Mouse (Mus musculus): ENCODE data around the gene Psmb2.

Gene Psmb2

GRCm38 (mm10) chr4:126732531-126733380, 55.3 kb downstream of the Psmb2 start:
- DNase-seq (ENCODE audit: low spot score): no peak

GRCm38 (mm10) chr4:126734001-126734603, 56.7 kb downstream of the Psmb2 start:
- DNase-seq (ENCODE audit: low spot score): no peak

GRCm38 (mm10) chr4:126734700-126735381, 57.4 kb downstream of the Psmb2 start:
- DNase-seq (ENCODE audit: low spot score): no peak

DNA sequence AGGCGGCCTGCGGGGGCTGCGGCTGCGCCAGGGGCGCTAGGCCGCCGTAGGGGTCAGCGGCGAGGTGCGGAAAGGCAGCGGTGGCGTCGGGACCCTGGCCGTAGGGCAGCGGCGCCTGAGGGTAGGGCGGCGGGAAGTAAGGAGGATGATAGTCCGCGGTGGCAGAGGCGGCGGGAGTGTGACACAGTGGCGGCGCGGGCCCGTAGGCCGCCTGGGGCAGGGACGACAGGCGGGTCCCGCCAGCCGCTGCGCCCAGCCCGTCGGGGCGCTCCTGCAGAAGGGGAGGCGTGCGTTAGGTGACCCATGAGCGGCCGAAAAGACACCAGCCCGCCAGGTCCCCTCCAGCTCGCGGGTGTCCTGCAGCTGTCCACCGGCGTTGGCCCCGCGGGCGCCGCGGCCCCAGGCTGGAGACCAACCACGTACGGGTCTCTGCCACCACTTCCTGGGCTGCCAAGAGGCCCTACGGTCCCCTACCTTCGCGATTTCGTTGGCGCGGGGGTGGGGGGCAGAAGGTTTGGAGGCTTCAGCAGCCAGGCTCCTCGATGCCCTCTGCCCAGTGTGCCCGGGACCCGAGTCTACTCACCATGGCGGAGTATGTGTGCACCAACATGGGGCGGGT, 58.1 kb downstream of the Psmb2 start:
- no peak for DNase-seq (ENCODE audit: low spot score)

DNA sequence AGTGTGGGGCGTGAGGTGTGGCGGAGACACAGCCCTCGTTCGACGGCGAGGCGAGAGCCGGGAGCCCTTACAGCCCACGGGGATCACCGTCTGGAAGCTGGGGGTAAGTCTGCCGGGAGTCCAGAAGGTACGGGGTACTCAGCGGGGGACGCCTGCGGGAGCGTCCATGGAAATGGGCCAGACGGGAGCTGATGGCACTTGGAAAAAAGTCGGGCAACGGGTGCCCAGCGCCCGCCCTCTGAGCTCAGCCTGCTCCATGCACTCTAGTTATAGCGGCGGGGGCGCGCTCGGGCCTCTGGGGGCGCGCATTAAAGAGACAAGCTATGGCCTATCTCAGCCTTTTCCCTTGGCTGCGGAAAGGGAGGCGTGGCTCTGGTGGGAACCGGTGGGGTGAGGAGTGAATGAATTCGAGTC, 58.6 kb downstream of the Psmb2 start, which contains the start of gene Tfap2e:
Gene Tfap2e (minus strand): TSS at position 240 of the 414 bp plus-strand sequence.
- no peak for DNase-seq (ENCODE audit: low spot score)

- DNase-seq (ENCODE audit: low spot score): no peak
These were observed 62.7 kb downstream of the Psmb2 start for GRCm38 (mm10) chr4:126739966-126740676.

DNA sequence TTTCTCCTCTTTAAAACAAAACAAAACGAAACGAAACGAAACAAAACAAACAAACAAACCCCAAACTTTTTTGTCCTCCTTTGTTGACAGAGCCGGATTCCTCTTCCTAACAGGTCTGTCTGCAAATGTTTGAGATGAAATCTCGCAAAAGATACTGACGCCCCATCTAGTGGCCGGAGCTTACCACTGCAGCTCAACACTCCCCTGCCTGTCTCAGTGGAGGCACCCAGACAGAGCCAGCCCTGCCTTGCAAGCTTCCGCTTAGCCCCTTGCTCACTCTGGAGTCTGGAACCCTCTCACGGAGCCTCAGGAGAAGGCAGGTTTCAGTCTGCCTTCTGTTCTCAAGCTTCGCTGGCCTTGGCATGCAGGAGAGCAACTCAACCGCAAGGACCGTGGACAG, 64.0 kb downstream of the Psmb2 start:
- DNase-seq (ENCODE audit: low spot score): no peak

DNA sequence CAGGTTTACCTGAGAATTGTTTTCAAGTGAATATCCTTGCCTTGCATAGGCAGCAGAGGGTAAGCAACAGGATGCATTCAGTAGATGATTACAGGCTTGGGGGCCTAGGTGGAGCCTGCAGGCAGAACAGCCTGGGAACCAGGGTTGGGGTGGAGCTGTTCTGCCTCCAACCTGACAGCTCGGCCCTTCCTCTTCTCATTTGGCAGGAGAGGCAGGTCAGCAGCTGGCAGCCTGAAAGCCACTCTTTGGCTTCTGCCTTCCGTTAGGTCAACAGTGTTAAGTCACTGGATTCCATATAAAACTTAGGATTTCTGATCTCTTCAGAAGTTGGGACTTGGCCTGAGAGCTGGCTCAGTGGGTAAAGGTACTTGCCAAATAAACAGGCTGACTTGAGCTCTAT, 65.5 kb downstream of the Psmb2 start:
- DNase-seq (ENCODE audit: low spot score): no peak

DNA sequence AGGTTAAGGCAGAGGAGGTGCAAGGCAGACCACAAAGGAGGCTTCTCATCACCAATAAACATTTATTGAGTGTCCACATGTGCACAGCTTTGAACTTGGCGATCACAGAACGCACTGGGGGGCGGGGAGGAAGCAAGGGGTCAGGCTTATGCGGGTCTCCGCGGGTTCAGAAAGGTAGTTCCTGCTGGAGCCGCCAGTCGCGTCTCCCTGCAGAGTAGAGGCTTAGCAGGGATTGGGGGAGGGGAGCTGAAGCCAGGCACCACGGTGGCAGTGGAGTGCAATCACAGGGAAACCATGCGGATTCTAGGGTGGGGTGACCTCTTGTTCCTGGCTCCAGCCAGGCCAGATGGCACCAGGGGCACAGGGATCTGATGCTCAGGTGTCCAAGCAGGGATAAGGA, 66.3 kb downstream of the Psmb2 start:
- no peak for DNase-seq (ENCODE audit: low spot score)

GRCm38 (mm10) chr4:126744831-126745230, 67.4 kb downstream of the Psmb2 start:
- DNase-seq (ENCODE audit: low spot score): no peak

DNA sequence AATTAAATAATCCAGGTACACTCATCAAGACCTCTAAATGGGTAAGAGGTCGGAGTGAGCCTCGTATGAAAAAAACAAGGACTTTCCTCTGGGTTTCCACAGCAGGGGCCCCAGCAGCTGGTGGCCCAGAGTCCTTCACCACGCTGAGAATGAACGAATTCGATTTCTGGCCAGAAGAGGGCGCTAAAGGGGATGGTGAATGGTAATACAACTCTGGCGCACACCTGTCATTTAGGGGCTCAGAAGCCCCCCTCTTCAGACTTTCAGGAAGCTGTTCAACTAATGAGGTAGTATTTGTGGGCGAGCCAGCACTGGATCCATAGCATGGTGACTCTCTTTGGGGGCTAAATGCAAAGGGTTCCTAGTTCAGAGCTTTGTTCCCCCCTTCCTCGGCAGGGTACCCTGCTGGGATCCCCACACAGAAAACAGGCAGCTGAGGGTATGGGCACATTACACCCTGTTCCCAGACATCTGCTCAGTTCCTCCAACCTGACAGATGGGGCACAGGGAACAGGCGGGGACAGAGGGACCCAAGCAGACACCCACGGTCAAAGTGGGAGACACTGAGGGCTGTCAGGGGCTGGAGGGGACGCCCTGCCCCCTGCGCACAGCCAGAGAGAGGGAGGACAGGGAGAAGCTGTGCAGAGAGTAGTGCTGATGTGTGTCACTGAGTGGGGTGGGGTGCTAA, 68.2 kb downstream of the Psmb2 start:
- no peak for DNase-seq (ENCODE audit: low spot score)

- no peak for DNase-seq (ENCODE audit: low spot score)
These were observed 68.9 kb downstream of the Psmb2 start for GRCm38 (mm10) chr4:126746194-126746840.

DNA sequence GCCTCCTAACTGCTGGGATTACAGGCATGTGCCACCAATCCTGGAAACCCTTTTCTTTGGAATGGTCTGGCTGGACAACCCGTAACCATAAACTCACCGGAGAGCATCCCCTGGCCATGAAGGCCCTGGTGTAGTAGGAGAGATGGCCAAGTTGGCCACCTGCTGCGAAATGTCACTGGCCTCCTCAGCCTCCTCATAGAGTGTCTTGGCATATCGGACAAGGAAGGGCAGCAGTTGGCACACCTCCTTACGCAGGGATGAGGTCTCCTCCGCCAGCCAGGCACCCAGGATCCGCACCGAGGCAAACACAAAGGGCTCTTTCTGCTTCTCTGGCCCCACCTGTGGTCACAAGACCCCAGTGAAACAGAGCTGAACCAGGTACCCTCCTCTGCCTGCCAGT, 71.0 kb downstream of the Psmb2 start:
- DNase-seq (ENCODE audit: low spot score): no peak

DNA sequence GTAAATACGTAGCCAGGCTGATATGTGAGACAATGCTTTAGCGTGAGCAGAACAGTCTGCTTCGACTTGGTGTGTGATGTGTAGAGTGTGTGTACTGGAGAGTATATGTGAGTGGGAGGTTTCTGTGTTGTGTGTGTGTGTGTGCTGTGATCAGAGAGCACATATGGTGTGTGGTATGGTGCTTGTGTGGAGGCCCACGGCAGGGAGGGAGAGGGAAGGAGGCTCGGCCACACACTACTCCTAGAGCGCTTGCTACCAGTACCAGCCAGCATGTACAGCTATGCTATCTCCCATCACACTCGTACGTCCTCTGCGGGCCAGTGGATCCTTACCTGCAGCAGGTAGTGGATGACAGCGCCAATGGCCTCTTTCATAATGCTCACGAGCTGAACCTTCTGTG, 72.1 kb downstream of the Psmb2 start:
- DNase-seq (ENCODE audit: low spot score): no peak

GRCm38 (mm10) chr4:126750046-126750683, 72.7 kb downstream of the Psmb2 start:
- DNase-seq (ENCODE audit: low spot score): no peak

DNA sequence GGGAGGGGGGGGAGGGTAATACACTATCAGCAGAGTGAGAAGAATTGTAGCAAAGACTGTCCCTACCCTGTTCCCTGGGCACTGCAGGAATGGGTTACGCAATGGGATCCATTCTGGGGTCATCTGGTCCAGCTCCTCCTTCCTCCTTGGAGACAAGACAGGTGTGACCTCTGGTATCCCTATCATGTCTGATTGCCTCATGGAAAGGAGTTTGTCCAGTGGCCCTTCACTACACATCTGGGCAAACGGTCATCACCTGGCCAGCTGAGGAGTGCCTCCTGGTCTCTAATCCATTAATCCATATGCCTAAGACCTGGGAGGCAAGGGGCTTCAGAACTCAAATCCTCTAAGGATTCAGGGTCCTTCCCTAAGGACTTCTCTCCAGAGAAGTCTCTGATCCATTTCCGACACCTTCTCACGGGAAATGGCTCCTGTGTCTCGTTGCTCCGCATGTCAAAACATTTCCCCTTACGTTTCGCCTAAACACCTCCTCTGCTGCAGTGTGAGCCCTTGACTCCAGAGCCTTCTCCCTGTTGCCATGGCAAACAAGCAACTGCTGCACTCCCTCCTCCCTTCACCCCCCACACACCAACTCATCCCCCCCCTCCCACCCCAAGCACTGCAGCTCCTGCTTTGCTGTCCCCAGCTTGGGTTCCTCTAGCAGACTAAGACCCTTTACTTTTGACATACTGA, 73.6 kb downstream of the Psmb2 start:
- DNase-seq (ENCODE audit: low spot score): no peak

DNA sequence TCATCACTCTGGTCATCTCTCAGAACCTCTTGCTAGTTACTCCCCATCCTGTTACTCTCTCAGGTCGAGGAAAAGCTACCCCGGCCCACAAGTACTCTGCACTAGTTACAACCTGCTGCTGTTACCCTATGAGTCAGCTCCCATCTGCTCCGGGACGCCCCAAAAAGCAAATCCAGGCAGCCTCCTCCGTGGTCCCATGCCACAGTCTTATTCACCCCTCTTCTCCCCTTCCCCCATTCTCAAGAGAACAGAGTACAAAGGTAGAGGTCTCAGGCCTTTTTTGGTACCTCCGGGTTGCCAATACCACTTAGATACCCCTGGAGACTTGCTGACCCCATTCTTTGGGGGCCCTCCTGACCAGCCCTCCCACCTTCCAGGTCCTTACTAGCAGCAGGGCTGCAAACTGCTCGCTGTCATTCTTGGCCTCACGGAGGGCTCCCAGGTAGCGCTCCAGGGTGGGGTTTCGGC, 74.2 kb downstream of the Psmb2 start:
- no peak for DNase-seq (ENCODE audit: low spot score)

DNA sequence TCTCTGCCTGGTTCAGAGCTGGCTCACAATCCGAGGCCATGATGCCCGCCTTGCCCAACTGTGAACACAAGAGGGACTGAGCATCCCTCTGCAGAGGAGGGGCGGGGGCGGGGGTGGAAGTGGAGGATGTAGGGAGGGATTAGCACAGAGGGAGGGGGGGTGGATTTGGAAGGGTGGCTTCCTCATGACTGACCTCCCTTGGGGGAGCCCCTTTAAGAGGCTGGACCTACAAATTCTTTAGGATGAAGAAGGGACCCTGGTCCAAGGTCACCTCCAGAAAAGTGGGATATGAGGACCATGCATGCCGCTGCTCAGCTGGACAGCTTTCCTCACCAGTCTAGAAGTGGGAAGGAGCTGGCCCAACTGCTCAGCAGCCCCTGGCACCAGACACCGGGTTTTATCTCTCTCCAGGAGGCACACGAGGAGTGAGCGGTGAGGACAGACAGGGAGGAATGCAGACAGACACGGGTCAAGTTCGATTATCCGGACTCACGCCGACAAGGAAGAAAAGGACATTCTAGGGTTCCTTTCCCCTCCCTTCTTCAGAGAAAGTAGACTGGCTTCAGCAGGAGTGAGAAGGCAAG, 74.7 kb downstream of the Psmb2 start:
- no peak for DNase-seq (ENCODE audit: low spot score)

- no peak for DNase-seq (ENCODE audit: low spot score)
These were observed 75.2 kb downstream of the Psmb2 start for GRCm38 (mm10) chr4:126752608-126753141.
